Mouse (Mus musculus) mature B cell (primary cell): ENCODE results near the gene Abcd2.

ENCODE experiments used
- in situ Hi-C: fragments of 300-500 bp; cut with MboI; formaldehyde crosslinking; loops from 2 replicates; pipeline ENCODE4 v1.14.3; 2019

Gene Abcd2

GRCm38 (mm10) chr15:91161153-91161552 lies 30.4 kb downstream of the Abcd2 start:
- in situ Hi-C loops: no loop called here

DNA sequence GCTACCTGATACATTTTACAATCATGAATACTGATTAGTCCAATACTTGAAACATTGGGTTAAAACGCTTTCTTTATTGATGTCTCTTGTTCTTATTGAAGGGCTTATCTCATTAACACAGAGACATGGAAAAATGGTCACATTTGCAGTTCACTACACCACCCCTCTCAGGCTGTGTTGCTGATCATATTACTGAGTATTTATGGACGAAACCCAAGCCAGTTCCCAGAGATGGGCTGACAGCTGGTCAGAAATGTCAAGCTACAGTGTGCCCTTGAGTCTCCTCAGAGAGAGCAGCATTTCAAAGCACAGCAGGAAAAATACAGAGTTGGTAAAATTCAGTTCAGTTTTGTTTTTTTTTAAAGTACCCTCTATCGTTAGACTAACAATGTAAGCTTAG lies 38.3 kb downstream of the Abcd2 start:
- in situ Hi-C loops: no loop called here

DNA sequence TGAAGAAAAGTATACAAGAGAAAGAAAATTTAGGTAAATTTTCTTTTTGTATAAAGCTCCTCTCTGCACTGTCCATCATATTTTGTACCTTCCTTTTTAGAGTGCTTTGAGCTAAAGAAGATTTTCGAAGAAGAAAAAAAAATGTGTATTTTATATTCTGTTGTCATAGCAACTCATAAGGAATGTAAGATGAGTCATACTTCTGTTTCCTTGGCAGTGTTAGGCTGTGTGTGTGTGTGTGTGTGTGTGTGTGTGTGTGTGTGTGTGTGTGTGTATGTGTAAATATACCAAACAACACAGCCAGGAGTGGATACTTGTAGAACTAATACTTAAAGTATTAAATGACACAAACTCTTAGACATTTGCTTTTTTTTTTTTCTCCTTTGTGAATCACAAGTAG lies 39.0 kb downstream of the Abcd2 start:
- in situ Hi-C loops: no loop called here

- in situ Hi-C loops: no loop called here
Measured at GRCm38 (mm10) chr15:91124584-91124983, 67.0 kb downstream of the Abcd2 start.

DNA sequence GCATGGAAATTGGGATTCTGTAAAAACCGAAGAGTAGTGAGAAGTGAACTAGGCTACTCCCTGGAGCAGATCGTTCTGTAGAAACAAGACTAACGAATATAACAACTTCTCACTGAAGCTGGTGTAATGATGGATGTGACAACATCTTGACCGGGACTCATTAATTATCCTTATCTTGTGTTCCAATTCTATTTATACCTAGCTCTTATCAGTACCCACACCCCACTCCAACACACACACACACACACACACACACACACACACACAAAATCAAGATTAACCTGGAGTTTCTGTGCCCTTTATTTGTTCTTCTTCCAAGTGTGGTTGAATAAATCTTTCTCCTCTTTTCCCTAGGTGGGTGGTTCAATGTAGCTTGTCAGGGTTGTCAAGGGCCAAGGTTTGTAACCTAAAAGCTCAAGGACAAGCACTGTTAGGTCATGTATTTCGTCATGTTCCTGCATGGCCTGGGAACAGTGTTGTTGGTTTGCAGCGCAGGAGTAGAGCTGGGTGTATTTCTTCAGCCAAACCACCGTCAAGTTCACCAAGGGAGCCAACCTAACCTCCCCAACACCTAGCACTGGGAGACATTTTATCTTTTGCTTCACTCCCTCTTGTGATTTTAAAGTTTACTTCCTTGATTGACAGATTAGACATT lies 78.9 kb downstream of the Abcd2 start:
- in situ Hi-C loops: no loop called here

DNA sequence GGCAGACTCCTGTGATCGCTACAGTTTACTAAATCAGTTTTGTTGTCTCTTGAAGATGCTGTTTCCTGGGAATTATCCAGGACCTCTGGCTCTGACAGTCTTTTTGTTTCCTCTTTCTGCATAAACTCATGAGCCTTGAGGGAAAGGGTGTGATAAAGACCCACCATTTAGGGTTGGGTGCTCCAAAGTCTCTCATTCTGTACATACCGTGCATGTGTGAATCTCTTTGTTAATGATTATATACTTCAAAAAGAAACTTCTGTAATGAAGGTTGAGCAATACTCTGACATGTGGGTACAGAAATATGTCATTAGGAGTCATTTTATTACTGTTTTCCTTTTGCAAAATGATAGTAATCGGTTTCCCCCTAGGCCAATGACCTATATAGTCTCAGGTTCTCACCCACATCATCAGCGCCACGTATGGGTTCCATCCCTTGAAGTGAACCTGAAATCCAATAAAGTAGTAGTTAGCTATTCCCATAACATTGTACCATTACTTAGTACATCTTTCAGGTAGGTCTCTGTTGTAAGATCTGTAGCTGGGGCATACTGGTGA lies 83.4 kb downstream of the Abcd2 start:
- in situ Hi-C loops: no loop called here

- in situ Hi-C loops: no loop called here
Measured at GRCm38 (mm10) chr15:91104934-91105333, 86.7 kb downstream of the Abcd2 start.

DNA sequence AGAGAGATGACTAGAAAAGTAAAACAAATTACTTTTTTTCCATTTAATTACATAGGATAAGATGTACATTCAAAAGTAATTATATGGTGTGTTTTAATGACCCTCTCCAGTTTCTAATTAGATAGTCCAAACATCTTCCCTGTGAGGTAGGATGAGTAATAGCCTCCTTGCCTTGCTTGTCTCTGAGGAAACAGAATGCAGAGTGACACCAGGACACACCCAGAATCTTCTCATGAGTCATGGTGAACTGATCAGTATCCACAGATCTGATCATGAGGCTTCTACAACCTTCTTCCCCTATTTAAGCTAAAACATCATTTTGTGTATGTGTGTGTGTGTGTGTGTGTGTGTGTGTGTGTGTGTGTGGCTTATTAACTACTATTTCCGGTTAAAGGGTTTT lies 87.3 kb downstream of the Abcd2 start:
- in situ Hi-C loops: no loop called here

DNA sequence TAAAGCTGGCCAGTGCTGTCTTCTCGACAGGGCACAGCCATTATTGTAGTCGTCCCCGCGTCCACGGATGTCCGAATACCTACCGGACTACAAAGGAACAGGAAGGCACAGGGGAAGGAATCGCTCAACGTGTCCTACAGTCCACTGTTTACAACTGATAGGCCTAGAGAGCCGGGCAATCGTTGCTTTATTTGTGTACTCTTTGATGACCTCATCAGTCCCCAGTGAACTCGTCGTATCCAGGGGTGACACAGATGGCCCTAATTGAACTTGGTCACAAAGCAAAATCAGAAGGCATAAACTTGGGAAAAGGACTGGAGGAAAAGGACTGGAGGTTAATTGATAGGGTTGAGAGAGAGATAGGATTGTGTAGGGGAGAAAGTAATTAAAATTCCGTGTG lies 87.8 kb downstream of the Abcd2 start:
- in situ Hi-C loops: no loop called here

GRCm38 (mm10) chr15:91103305-91103704 lies 88.3 kb downstream of the Abcd2 start:
- in situ Hi-C loops: no loop called here

GRCm38 (mm10) chr15:91096606-91097005 lies 95.0 kb downstream of the Abcd2 start:
- in situ Hi-C loops: no loop called here
